Mouse (Mus musculus) C2C12 (cell line): ENCODE measurements around the gene Myo6. TPM values are rescaled to one million over a fixed set of nuclear protein-coding genes. Genes with fewer than 3 reads are reported as not detected.

ENCODE experiments used
- H3K27me3 ChIP-seq: one replicate; pipeline ENCODE4 v1.6.1; 2011; ENCODE audit not compliant: control insufficient read depth, insufficient read depth, insufficient read length
- H3K36me3 ChIP-seq: one replicate; pipeline ENCODE4 v1.6.1; 2011; ENCODE audit not compliant: control insufficient read depth, insufficient read depth
- H3K4me3 ChIP-seq: one replicate; pipeline ENCODE4 v1.5.1; 2011; ENCODE audit warnings: mild to moderate bottlenecking, control low read depth; ENCODE audit not compliant: poor library complexity, insufficient read depth, severe bottlenecking
- H3K79me2 ChIP-seq: one replicate; pipeline ENCODE4 v1.6.1; 2011; ENCODE audit not compliant: control insufficient read depth, insufficient read depth
- H3K79me3 ChIP-seq: one replicate; pipeline ENCODE4 v1.6.1; 2011; ENCODE audit warnings: low read depth, control low read depth
- H3ac ChIP-seq: one replicate; pipeline ENCODE3; 2011; ENCODE audit warnings: low read depth; ENCODE audit not compliant: control insufficient read depth, insufficient read length
- CEBPB ChIP-seq: IDR thresholded peaks from one replicate; pipeline ENCODE4 v1.6.1; 2011; ENCODE audit warnings: low read depth, mild to moderate bottlenecking, control low read depth, moderate library complexity
- CTCF ChIP-seq: IDR thresholded peaks from one replicate; pipeline ENCODE4 v1.5.1; 2011; ENCODE audit not compliant: control insufficient read depth, insufficient read depth, insufficient read length
- FOSL1 ChIP-seq: IDR thresholded peaks from one replicate; pipeline ENCODE4 v1.8.0; 2011; ENCODE audit warnings: mild to moderate bottlenecking, low read length; ENCODE audit not compliant: poor library complexity, insufficient read depth, severe bottlenecking
- MAX ChIP-seq: IDR thresholded peaks from one replicate; pipeline ENCODE4 v1.6.1; 2011; ENCODE audit warnings: mild to moderate bottlenecking, control low read depth
- MYOD1 ChIP-seq: IDR thresholded peaks from one replicate; pipeline ENCODE4 v1.6.1; 2011; ENCODE audit warnings: low read depth; ENCODE audit not compliant: control insufficient read depth, insufficient read length
- MYOG ChIP-seq: IDR thresholded peaks from one replicate; pipeline ENCODE4 v1.6.1; 2011; ENCODE audit not compliant: control insufficient read depth, insufficient read length; ENCODE audit errors: extremely low read depth
- USF1 ChIP-seq: IDR thresholded peaks from one replicate; pipeline ENCODE4 v1.6.1; 2011; ENCODE audit warnings: low read depth, mild to moderate bottlenecking, control low read depth, moderate library complexity
- polyA plus RNA-seq: library from polyadenylated mRNA; unstranded; fragments of >200 nt; fragmentation: generic; extraction: Trizol; gene quantifications from one replicate; pipeline ENCODE4 v1.2.1, GENCODE M21; 2012; ENCODE audit warnings: missing spikeins

Myo6 gene
- polyA plus RNA-seq, 1 experiment: 1.3 TPM

DNA sequence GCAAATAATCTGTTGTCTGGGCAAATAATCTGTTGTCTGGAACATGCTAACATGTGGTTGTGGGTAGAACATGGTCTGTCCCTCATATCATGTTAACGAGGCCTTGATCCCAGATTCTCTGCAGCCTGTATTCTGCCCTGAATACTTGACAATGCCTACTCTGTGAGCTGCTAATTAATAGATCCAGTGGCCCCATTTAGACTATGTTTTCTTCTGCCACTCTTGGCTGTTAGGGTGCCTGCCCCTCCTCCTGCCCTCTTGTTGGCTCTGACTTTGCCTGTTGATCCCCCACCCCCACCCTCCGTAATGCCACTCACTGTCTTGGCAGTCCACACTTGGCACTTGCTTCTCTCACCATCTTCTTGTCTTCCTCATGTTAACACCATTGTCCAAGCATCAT is 13.8 kb downstream of the Myo6 start:
- Histone ChIP-seq H3K27me3 (no peaks in the 10 kb centered on the region), H3K4me3 (no peak overlapping the region), H3K36me3 (no peaks in the 10 kb centered on the region), H3ac (no peak overlapping the region), H3K79me2 (no peaks in the 10 kb centered on the region), H3K79me3 (no peaks in the 10 kb centered on the region)
- no peak for TF ChIP-seq FOSL1
- TF ChIP-seq CTCF: no peak
- no peak for TF ChIP-seq MAX
- no peak for TF ChIP-seq USF1
- TF ChIP-seq MYOD1: no peak
- TF ChIP-seq MYOG: no peak
- no peak for TF ChIP-seq CEBPB

DNA sequence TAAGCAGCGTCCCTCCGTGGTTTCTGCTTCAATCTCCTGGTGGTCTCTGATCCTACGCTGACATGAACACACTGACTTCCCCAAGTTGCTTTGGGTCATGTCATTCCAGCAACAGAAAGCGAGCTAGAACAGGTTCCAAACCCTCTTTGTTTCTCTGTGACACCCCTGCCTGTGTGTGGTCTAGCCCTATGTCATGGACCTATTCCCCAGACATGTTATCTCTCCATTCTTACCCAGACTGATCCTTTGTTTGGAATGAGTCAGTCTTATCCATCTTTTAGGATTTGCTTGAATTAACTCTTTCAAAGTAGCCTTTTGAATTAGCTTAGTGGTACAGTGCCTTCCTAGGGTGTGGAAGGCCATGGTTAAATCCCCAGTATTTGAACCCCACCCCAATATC is 14.9 kb downstream of the Myo6 start:
- Histone ChIP-seq H3K79me3 (no peaks in the 10 kb centered on the region), H3K4me3 (no peak overlapping the region), H3K79me2 (no peaks in the 10 kb centered on the region), H3K36me3 (no peaks in the 10 kb centered on the region), H3K27me3 (no peaks in the 10 kb centered on the region), H3ac (no peak overlapping the region)
- TF ChIP-seq MYOG (no peak), CTCF (no peak), MYOD1 (no peak), MAX (no peak), USF1 (no peak), CEBPB (no peak), FOSL1 (no peak)

- no peaks in the 10 kb centered on the region for H3K36me3 ChIP-seq
- H3K79me3 ChIP-seq: no peaks in the 10 kb centered on the region
- H3K4me3 ChIP-seq: no peak overlapping the region
Measured at GRCm38 (mm10) chr9:80180771-80181170, 15.9 kb downstream of the Myo6 start.

DNA sequence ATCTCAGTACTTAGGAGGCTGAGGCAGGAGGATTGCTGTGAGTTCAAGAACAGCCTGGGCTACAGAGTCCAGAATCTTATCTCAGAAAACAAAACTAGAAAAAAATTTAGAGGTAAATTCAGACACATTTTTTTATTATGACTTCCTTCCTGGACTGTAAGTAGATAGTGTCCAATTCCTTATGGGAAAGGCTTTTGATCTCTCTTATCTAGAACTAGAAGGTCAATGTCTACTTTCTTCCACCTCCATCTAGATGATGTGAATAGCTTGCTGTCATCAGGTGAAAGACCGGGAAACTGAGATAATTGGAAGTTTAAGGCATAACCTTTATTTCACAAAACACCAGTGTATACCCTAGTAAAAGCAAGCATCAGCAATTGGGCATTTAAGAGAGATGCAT is 16.9 kb downstream of the Myo6 start:
- Histone ChIP-seq H3K79me3 (no peaks in the 10 kb centered on the region), H3K79me2 (no peaks in the 10 kb centered on the region), H3K27me3 (no peaks in the 10 kb centered on the region), H3K4me3 (no peak overlapping the region), H3K36me3 (no peaks in the 10 kb centered on the region), H3ac (no peak overlapping the region)
- TF ChIP-seq MYOG: no peak
- TF ChIP-seq MYOD1: no peak
- TF ChIP-seq FOSL1: no peak
- no peak for TF ChIP-seq CTCF
- TF ChIP-seq MAX: no peak
- TF ChIP-seq USF1: no peak

More at GRCm38 (mm10) chr9:80180771-80181170, 15.9 kb downstream of the Myo6 start:
- TF ChIP-seq MYOG (no peak), USF1 (no peak), MAX (no peak), CTCF (no peak), CEBPB (no peak), MYOD1 (no peak), FOSL1 (no peak)
- H3ac ChIP-seq: no peak overlapping the region
- no peaks in the 10 kb centered on the region for H3K27me3 ChIP-seq
- no peaks in the 10 kb centered on the region for H3K79me2 ChIP-seq

DNA sequence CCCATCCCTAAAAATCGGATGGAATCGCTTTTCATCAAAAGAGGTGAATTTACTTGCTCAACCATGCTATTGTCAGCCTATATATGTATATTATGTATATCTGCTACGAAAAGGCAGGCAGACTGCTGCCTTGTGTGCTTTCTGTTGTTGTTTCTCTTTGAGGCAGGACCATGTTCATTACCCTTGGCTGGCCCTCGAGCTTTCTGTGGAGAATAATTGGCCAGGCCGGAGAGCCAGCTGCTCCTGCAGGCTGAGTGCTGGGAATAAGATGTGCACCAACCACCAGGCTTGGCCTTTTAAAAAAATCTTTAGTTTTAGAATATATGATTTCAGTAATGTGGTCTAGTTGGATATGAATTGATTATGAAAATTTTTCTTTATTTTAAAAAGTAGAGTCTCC is 19.3 kb downstream of the Myo6 start:
- H3K36me3 ChIP-seq: no peaks in the 10 kb centered on the region
- H3K4me3 ChIP-seq: no peak overlapping the region
- no peak overlapping the region for H3ac ChIP-seq
- no peaks in the 10 kb centered on the region for H3K79me2 ChIP-seq
- TF ChIP-seq MYOD1 (no peak), MYOG (no peak), MAX (no peak), FOSL1 (no peak), CEBPB (no peak), CTCF (no peak), USF1 (no peak)
- H3K27me3 ChIP-seq: no peaks in the 10 kb centered on the region
- no peaks in the 10 kb centered on the region for H3K79me3 ChIP-seq

DNA sequence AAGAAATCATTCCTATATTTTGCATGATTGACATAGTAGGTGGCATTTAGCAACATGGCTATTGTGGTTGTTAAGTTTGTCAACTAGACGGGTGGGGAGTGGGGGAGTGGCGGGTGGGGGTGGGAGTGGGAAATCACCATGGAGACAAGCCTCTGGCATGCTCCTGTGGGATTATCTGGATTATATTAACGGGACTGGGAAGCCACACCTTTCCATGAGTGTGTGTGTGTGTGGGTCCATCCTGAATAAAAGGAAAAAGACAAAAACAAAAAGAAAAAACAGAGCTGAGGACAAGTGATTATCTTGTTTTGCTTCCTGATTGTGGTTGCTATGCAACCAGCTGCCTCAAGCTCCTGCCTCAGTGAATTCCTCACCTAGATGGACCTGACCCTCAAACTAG is 20.9 kb downstream of the Myo6 start:
- TF ChIP-seq FOSL1: no peak
- H3ac ChIP-seq: no peak overlapping the region

More for the DNA sequence above, 20.9 kb downstream of the Myo6 start:
- Histone ChIP-seq H3K36me3 (no peaks in the 10 kb centered on the region), H3K4me3 (no peak overlapping the region), H3K27me3 (no peaks in the 10 kb centered on the region), H3K79me3 (no peaks in the 10 kb centered on the region), H3K79me2 (no peaks in the 10 kb centered on the region)
